Mouse (Mus musculus): ENCODE results near the gene Gm45717.

DNA sequence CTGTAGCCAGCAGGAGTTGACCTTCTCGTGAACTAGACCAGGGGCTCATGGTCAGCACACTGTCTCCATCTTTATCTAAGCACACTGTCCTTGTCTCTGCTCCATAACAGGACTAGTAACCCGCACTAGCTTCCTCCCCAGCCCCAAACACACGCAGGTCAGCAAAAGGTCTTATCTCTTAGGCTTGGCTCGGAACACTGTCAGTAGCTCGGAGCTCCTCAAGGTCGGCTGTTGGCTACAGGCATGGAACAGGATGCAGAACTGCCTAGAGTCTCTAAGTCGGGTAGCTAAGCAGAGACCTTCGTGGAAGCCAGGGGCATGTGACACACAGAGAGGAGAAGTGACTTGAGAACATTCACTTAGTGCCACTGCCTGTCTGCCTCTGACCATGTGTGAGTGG lies 7.6 kb downstream of the Gm45717 start:
- no peak for TF ChIP-seq CTCF (IDR thresholded peaks at IDR 0.05; ENCODE audit: control insufficient read depth, insufficient read depth, low read length)
- no peak for TF ChIP-seq POLR2A (IDR thresholded peaks at IDR 0.05; ENCODE audit: borderline replicate concordance, control insufficient read depth, low read depth, low read length)
